Mouse (Mus musculus): ENCODE results near the gene Gpx8. TPM values are rescaled to one million over a fixed set of nuclear protein-coding genes. Genes with fewer than 3 reads are reported as not detected.

Gene Gpx8
- polyA plus RNA-seq, 1 experiment from 2014 or later: 67.1 TPM

MicroRNA genes within 50 kb of the gene (microRNA counts, 519-probe panel; counts per million panel counts)
- 5,220 counts per million, percentile 62 among the panel's probes with 10 or more counts for microRNA mmu-miR-449a
- not detected for microRNA mmu-miR-449b
- microRNA mmu-miR-449c: not detected

Small RNAs within 50 kb of the gene (microRNA-seq; reads per million reads assigned to microRNA genes)
- gene Mir449a (4,013 reads per million, percentile 89 among the genes with 10 or more reads in this experiment), gene Mir449b (3.4 reads per million, percentile 15 among the genes with 10 or more reads in this experiment), gene Mir449c (4.8 reads per million, percentile 22 among the genes with 10 or more reads in this experiment)

Other genes with a start within 250 kb of the Gpx8 start
- 63.8 and 65.1 TPM in 2 replicates for gene Plpp1, start 245.6 kb downstream of the Gpx8 start, polyA plus RNA-seq (2014; fragmentation: Nextera tagmentation; extraction: Ambion mirVana)
- 65.0 and 65.6 TPM in 2 replicates for gene Mtrex, start 119.0 kb downstream of the Gpx8 start, polyA plus RNA-seq (2014; fragmentation: Nextera tagmentation; extraction: Ambion mirVana)
- 30.2 and 33.5 TPM in 2 replicates for gene Dhx29, start 119.0 kb downstream of the Gpx8 start, polyA plus RNA-seq (2014; fragmentation: Nextera tagmentation; extraction: Ambion mirVana)
- 1.0 and 2.1 TPM in 2 replicates for gene Ccno, start 58.6 kb downstream of the Gpx8 start, polyA plus RNA-seq (2014; fragmentation: Nextera tagmentation; extraction: Ambion mirVana)
- 0.86 and 1.2 TPM in 2 replicates for gene Mcidas, start 52.6 kb downstream of the Gpx8 start, polyA plus RNA-seq (2014; fragmentation: Nextera tagmentation; extraction: Ambion mirVana)
- gene Cdc20b, start 11.3 kb downstream of the Gpx8 start, polyA plus RNA-seq (2014; fragmentation: Nextera tagmentation; extraction: Ambion mirVana): 0.17 and 0.96 TPM in 2 replicates
- not detected in 2 replicates for gene Gzma, start 54.6 kb upstream of the Gpx8 start, polyA plus RNA-seq (2014; fragmentation: Nextera tagmentation; extraction: Ambion mirVana)
- gene Esm1, start 163.2 kb upstream of the Gpx8 start, polyA plus RNA-seq (2014; fragmentation: Nextera tagmentation; extraction: Ambion mirVana): 1.2 and 1.8 TPM in 2 replicates
- gene Gzmk, start 179.5 kb upstream of the Gpx8 start, polyA plus RNA-seq (2014; fragmentation: Nextera tagmentation; extraction: Ambion mirVana): not detected in 2 replicates
- 1.0 TPM in 2 replicates for gene BC067074, start 246.7 kb upstream of the Gpx8 start, polyA plus RNA-seq (2014; fragmentation: Nextera tagmentation; extraction: Ambion mirVana)